Mouse (Mus musculus): ENCODE measurements at regions not wholly inside any gene's neighbourhood (a gene's known extent, or its start where the extent isn't known, plus 50 kb on each side); places are given as distances from the start of the nearest gene placed in this dataset.

GRCm38 (mm10) chr2:57906939-57907338 lies 90.7 kb upstream of the Galnt5 start:
- TF ChIP-seq ELF1 (IDR thresholded peaks at IDR 0.05; ENCODE audit: low read depth, low read length), result no peak
- no peak for TF ChIP-seq POLR2AphosphoS2 (IDR thresholded peaks at IDR 0.05; ENCODE audit: low read length)
- no peak for TF ChIP-seq ZNF384 (IDR thresholded peaks at IDR 0.05; ENCODE audit: low read depth, low read length)
- no peak for TF ChIP-seq POLR2A (IDR thresholded peaks at IDR 0.05; ENCODE audit: control insufficient read depth in 1 of 2, insufficient read depth in 1 of 2, low read depth in 1 of 2, low read length in 2 of 2, poor library complexity in 1 of 2)
- no peak for TF ChIP-seq TBP (IDR thresholded peaks at IDR 0.05; ENCODE audit: low read depth, low read length)
- TF ChIP-seq CTCF (IDR thresholded peaks at IDR 0.05 in 2 of 3, conservative IDR thresholded peaks at IDR 0.05 in 1 of 3; ENCODE audit: control insufficient read depth in 1 of 3, insufficient read depth in 1 of 3, low read depth in 2 of 3, low read length in 3 of 3, poor library complexity in 1 of 3, severe bottlenecking in 1 of 3), result no peak
- no peak for TF ChIP-seq GATA1 (IDR thresholded peaks at IDR 0.05; ENCODE audit: low read depth, low read length)
- no peak for TF ChIP-seq UBTF (IDR thresholded peaks at IDR 0.05; ENCODE audit: borderline replicate concordance, insufficient read depth, low read depth, low read length)
- no peak for TF ChIP-seq HCFC1 (IDR thresholded peaks at IDR 0.05; ENCODE audit: low read depth, low read length)
- TF ChIP-seq EP300 (IDR thresholded peaks at IDR 0.05; ENCODE audit: low read depth in 1 of 2, low read length in 2 of 2), result no peak
- no peak for TF ChIP-seq USF2 (IDR thresholded peaks at IDR 0.05; ENCODE audit: borderline replicate concordance in 1 of 2, insufficient read depth in 1 of 2, low read depth in 1 of 2, low read length in 2 of 2)
- no peak for TF ChIP-seq TCF12 (IDR thresholded peaks at IDR 0.05; ENCODE audit: low read depth, low read length)

Data from MEL (cell line).